Mouse (Mus musculus): ENCODE measurements around the gene Khdc3.
A peak's percentile ranks its signal among the peaks of the same experiment; 100 is the strongest.

- TF ChIP-seq CTCF (IDR thresholded peaks at IDR 0.05) (peak; percentile 98), EP300 (IDR thresholded peaks at IDR 0.05; ENCODE audit: insufficient read depth, low read depth, low read length) (no peak), POLR2A (IDR thresholded peaks at IDR 0.05; ENCODE audit: insufficient read depth, low read depth, low read length) (no peak)
Observed at GRCm38 (mm10) chr9:73091747-73092146, 9.9 kb upstream of the Khdc3 start.

Data from heart, adult 2 months (tissue).